11 mouse cellular contexts compared by ENCODE assay signal in genomic region chr11:62669471-62669870, GRCm38 (mm10). TPM values are rescaled to one million over a fixed set of nuclear protein-coding genes. Genes with fewer than 3 reads are reported as not detected.
DNase-seq lines count a peak whose midpoint lies in the region; ATAC-seq and TF ChIP-seq lines count a peak whose summit lies in the region.
"Had no signal": no experiment of that assay in that cellular context is flagged by ENCODE, and none has a peak within 500 bp of the region (broad histone marks: within the 10 kb centered on the region; RNA-seq: fewer than 3 reads in every experiment).

No protein-coding gene starts in this region.

- H3K4me2 ChIP-seq in heart, embryonic 11.5 days = no peak overlapping the region; the same call in 1 of the 2 replicates
- H3K4me2 ChIP-seq in neural tube, embryonic 14.5 days (ENCODE audit: low read depth, low read length) = no peak overlapping the region
- no peak overlapping the region for H3K4me2 ChIP-seq in stomach, postnatal 0 days (replicated peaks; ENCODE audit: low read depth)
- H3K4me2 ChIP-seq: lung, embryonic 14.5 days had no signal

- TF ChIP-seq EP300 in stomach, postnatal 0 days (optimal IDR thresholded peaks at IDR 0.05) = no peak

- peak overlapping the region; percentile 56; the same call in 1 of the 2 replicates for H3K27ac ChIP-seq in heart, embryonic 10.5 days
- no peak overlapping the region for H3K27ac ChIP-seq in heart, embryonic 11.5 days (ENCODE audit: low read depth, low read length)
- H3K27ac ChIP-seq in neural tube, embryonic 14.5 days (ENCODE audit: low read depth, low read length) = 0 out of 2 replicates have a peak overlapping the region, but pooled peaks have one; percentile 34
- no peak overlapping the region; the same call in 1 of the 2 replicates for H3K27ac ChIP-seq in stomach, postnatal 0 days (replicated peaks)

- H3K27me3 ChIP-seq in heart, embryonic 10.5 days (ENCODE audit: insufficient read depth, poor library complexity, severe bottlenecking) = no peaks in the 10 kb centered on the region
- no peaks in the 10 kb centered on the region for H3K27me3 ChIP-seq in heart, embryonic 11.5 days (ENCODE audit: control insufficient read depth, insufficient read depth, low read length)
- no peaks in the 10 kb centered on the region for H3K27me3 ChIP-seq in neural tube, embryonic 14.5 days (ENCODE audit: control insufficient read depth, insufficient read depth, low read length)
- no peaks in the 10 kb centered on the region for H3K27me3 ChIP-seq in stomach, postnatal 0 days (ENCODE audit: control insufficient read depth, insufficient read depth, low read length)

- TF ChIP-seq CTCF in stomach, postnatal 0 days (IDR thresholded peaks at IDR 0.05; ENCODE audit: low read depth) = no peak

- peaks cover 17% of the 10 kb centered on the region for H3K4me1 ChIP-seq in heart, embryonic 10.5 days
- H3K4me1 ChIP-seq in heart, embryonic 11.5 days (ENCODE audit: control insufficient read depth, insufficient read depth, low read length) = peaks cover 2% of the 10 kb centered on the region; the same call in 1 of the 2 replicates
- H3K4me1 ChIP-seq in neural tube, embryonic 14.5 days (ENCODE audit: control insufficient read depth, insufficient read depth, low read length) = no peaks in the 10 kb centered on the region
- no peaks in the 10 kb centered on the region for H3K4me1 ChIP-seq in stomach, postnatal 0 days (replicated peaks; ENCODE audit: control insufficient read depth, insufficient read depth)

- WGBS in heart, embryonic 10.5 days = 31% methylated on average over 12 of the region's 12 CpGs
- WGBS in heart, embryonic 11.5 days (ENCODE audit: insufficient replicate concordance) = 40% methylated on average over 12 of the region's 12 CpGs
- 54% methylated on average over 12 of the region's 12 CpGs for WGBS in neural tube, embryonic 14.5 days
- 36% methylated on average over 12 of the region's 12 CpGs for WGBS in stomach, postnatal 0 days

- no peaks in the 10 kb centered on the region for H3K9me3 ChIP-seq in heart, embryonic 10.5 days
- no peaks in the 10 kb centered on the region for H3K9me3 ChIP-seq in heart, embryonic 11.5 days (replicated peaks; ENCODE audit: control insufficient read depth, low read length)
- no peaks in the 10 kb centered on the region for H3K9me3 ChIP-seq in neural tube, embryonic 14.5 days (ENCODE audit: control insufficient read depth, low read length)
- H3K9me3 ChIP-seq in stomach, postnatal 0 days (ENCODE audit: control insufficient read depth, low read length) = no peaks in the 10 kb centered on the region

- DNase-seq in heart, embryonic 10.5 days (ENCODE audit: low spot score) = no peak
- DNase-seq in neural tube, embryonic 10.5 days (ENCODE audit: extremely low spot score, low spot score) = no peak
- DNase-seq in layer of hippocampus, adult 8-10 months (ENCODE audit: low spot score in 2 of 2) = peak; percentile 38 to 54
- DNase-seq in right cerebral cortex, postnatal 25 days = peak; percentile 73
- DNase-seq in stomach, postnatal 0 days (ENCODE audit: low spot score) = no peak
- DNase-seq in urinary bladder, postnatal 36 days (ENCODE audit: low spot score in 2 of 2) = no peak
- DNase-seq: gastrocnemius, postnatal 25 days; kidney, adult 18-20 months; lung, embryonic 14.5 days had no signal

- no peak overlapping the region for H3K9ac ChIP-seq in heart, embryonic 11.5 days (ENCODE audit: low read depth, low read length)
- no peak overlapping the region for H3K9ac ChIP-seq in neural tube, embryonic 14.5 days (replicated peaks; ENCODE audit: low read depth, low read length)
- no peak overlapping the region for H3K9ac ChIP-seq in stomach, postnatal 0 days (ENCODE audit: low read length)
- H3K9ac ChIP-seq: lung, embryonic 14.5 days had no signal

- peak overlapping the region; percentile 9; the same call in 1 of the 2 replicates for H3K4me3 ChIP-seq in heart, embryonic 10.5 days
- H3K4me3 ChIP-seq in heart, embryonic 11.5 days (ENCODE audit: low read depth, low read length) = no peak overlapping the region
- no peak overlapping the region for H3K4me3 ChIP-seq in neural tube, embryonic 14.5 days (ENCODE audit: low read depth, low read length)
- no peak overlapping the region for H3K4me3 ChIP-seq in stomach, postnatal 0 days (ENCODE audit: low read depth, low read length)

- ATAC-seq in heart, embryonic 11.5 days (replicated peaks; ENCODE audit: insufficient number of reproducible peaks, low FRiP score, low TSS enrichment) = no peak
- ATAC-seq in neural tube, embryonic 14.5 days (ENCODE audit: low read depth) = no peak
- no peak for ATAC-seq in stomach, postnatal 0 days (ENCODE audit: low FRiP score, low TSS enrichment)

- peaks cover 23% of the 10 kb centered on the region for H3K36me3 ChIP-seq in heart, embryonic 10.5 days
- peaks cover 3% of the 10 kb centered on the region; the same call in 1 of the 2 replicates for H3K36me3 ChIP-seq in heart, embryonic 11.5 days (ENCODE audit: control insufficient read depth, insufficient read depth, low read length)
- H3K36me3 ChIP-seq in neural tube, embryonic 14.5 days (ENCODE audit: control insufficient read depth, insufficient read depth, low read length) = no peaks in the 10 kb centered on the region
- no peaks in the 10 kb centered on the region for H3K36me3 ChIP-seq in stomach, postnatal 0 days (ENCODE audit: control insufficient read depth, insufficient read depth, low read length)

RNA-seq across cellular contexts. Expression of gene Mmgt2, which starts 21.0 kb away (rescaled TPM):
- polyA plus RNA-seq in heart, embryonic 10.5 days (2016; fragmentation: Nextera tagmentation; extraction: Ambion mirVana) = 40.5 and 49.6 TPM in 2 replicates
- polyA plus RNA-seq in heart, embryonic 11.5 days (2014; fragmentation: Nextera tagmentation; extraction: Ambion mirVana) = 45.0 and 47.6 TPM in 2 replicates
- polyA plus RNA-seq in neural tube, embryonic 14.5 days (2014; fragmentation: Nextera tagmentation; extraction: Ambion mirVana) = 25.9 and 27.4 TPM in 2 replicates
- total RNA-seq in layer of hippocampus, adult 8-10 months (2022) = 10 to 100 TPM; 17.4 to 25.5 (median 20.8) TPM
- 30.2 and 35.9 TPM in 2 replicates for polyA plus RNA-seq in stomach, postnatal 0 days (2015; fragmentation: Nextera tagmentation; extraction: Ambion mirVana)

RNA-seq across cellular contexts. Expression of gene Lrrc75a, which starts 21.1 kb away (rescaled TPM):
- 14.9 and 17.2 TPM in 2 replicates for polyA plus RNA-seq in heart, embryonic 10.5 days (2016; fragmentation: Nextera tagmentation; extraction: Ambion mirVana)
- 14.3 and 16.2 TPM in 2 replicates for polyA plus RNA-seq in heart, embryonic 11.5 days (2014; fragmentation: Nextera tagmentation; extraction: Ambion mirVana)
- polyA plus RNA-seq in neural tube, embryonic 14.5 days (2014; fragmentation: Nextera tagmentation; extraction: Ambion mirVana) = 10.1 and 10.5 TPM in 2 replicates
- 1 to 10 TPM; 7.5 to 9.3 (median 9.0) TPM for total RNA-seq in layer of hippocampus, adult 8-10 months (2022)
- 7.3 and 8.4 TPM in 2 replicates for polyA plus RNA-seq in stomach, postnatal 0 days (2015; fragmentation: Nextera tagmentation; extraction: Ambion mirVana)

Comparison
In these comparisons a context has a peak if more than half of its experiments do, and no peak if none do; other contexts are left out.
1. H3K27ac ChIP-seq: peak in heart, embryonic 10.5 days (single experiment) and neural tube, embryonic 14.5 days (single experiment); none in heart, embryonic 11.5 days (single experiment) and stomach, postnatal 0 days (single experiment).
2. DNase-seq: peak in layer of hippocampus, adult 8-10 months (2 of 2) and right cerebral cortex, postnatal 25 days (single experiment); none in heart, embryonic 10.5 days (single experiment), neural tube, embryonic 10.5 days (single experiment), stomach, postnatal 0 days (single experiment) and urinary bladder, postnatal 36 days (0 of 2).